Mouse (Mus musculus): ENCODE results near the gene Sspo.

DNA sequence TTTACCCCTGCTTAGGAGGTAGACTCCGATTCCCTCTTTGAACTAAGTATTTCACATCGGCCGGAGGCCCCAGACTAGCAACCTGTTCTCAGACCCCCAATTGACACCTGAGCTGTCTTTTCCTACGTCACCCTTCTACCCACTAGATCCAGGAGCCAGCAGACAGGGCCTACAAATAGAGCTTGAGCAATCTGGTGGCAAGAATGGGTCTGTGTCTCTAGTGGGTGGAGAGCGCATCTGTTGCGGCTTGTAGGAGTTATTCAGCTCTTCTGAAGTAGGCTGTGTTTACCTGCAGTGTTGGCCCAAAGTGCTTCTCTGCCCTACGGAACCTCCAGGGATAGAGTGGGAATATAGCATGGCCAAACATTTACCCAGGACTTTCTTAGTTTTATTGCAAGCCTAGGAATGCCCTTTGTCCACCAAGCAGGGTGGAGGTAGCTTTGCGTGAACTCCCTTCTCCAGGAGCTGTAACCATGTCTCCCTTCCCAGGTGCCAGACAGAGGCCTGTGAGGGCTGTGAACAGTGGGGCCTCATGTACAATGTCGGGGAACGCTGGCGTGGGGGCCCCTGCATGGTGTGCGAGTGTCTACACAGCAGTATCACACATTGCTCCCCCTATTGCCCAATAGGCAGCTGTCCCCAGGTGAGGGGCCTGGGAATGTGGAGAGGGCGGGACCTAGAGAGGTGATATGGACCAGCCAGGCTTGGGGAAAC lies 17.1 kb downstream of the Sspo start:
- TF ChIP-seq CTCF (IDR thresholded peaks at IDR 0.05; ENCODE audit: control insufficient read depth, insufficient read depth, insufficient read length), result no peak
- TF ChIP-seq MAX (IDR thresholded peaks at IDR 0.05), result no peak

Data from C2C12 (cell line).